Mouse (Mus musculus): ENCODE measurements around the gene D630045J12Rik. TPM values are rescaled to one million over a fixed set of nuclear protein-coding genes. Genes with fewer than 3 reads are reported as not detected.

The D630045J12Rik gene
- polyA plus RNA-seq, 1 experiment from 2014 or later = 0.16 TPM

- Histone ChIP-seq H3K36me3 (ENCODE audit: inconsistent target) (no peaks in the 10 kb centered on the region), H3K4me3 (ENCODE audit: inconsistent target) (no peak overlapping the region), H3K27ac (no peak overlapping the region), H3K79me2 (ENCODE audit: inconsistent target) (no peaks in the 10 kb centered on the region)
- 96% methylated on average over 8 of the region's 8 CpGs for WGBS (ENCODE audit: missing documents)
Measured at GRCm38 (mm10) chr6:38186312-38186950, 67.4 kb downstream of the D630045J12Rik start.

GRCm38 (mm10) chr6:38184791-38185190 lies 69.0 kb downstream of the D630045J12Rik start:
- no peak overlapping the region for H3K4me3 ChIP-seq (ENCODE audit: inconsistent target)
- H3K36me3 ChIP-seq (ENCODE audit: inconsistent target) = no peaks in the 10 kb centered on the region
- no peak overlapping the region for H3K27ac ChIP-seq
- H3K79me2 ChIP-seq (ENCODE audit: inconsistent target) = no peaks in the 10 kb centered on the region
- WGBS (ENCODE audit: missing documents) = 93% methylated on average over 8 of the region's 8 CpGs

GRCm38 (mm10) chr6:38181756-38182318 lies 72.0 kb downstream of the D630045J12Rik start:
- H3K27ac ChIP-seq = no peak overlapping the region
- H3K36me3 ChIP-seq (ENCODE audit: inconsistent target) = no peaks in the 10 kb centered on the region
- 93% methylated on average over 4 of the region's 10 CpGs for WGBS (ENCODE audit: missing documents)
- H3K4me3 ChIP-seq (ENCODE audit: inconsistent target) = no peak overlapping the region
- no peaks in the 10 kb centered on the region for H3K79me2 ChIP-seq (ENCODE audit: inconsistent target)

GRCm38 (mm10) chr6:38180669-38181068 lies 73.1 kb downstream of the D630045J12Rik start:
- Histone ChIP-seq H3K36me3 (ENCODE audit: inconsistent target) (no peaks in the 10 kb centered on the region), H3K4me3 (ENCODE audit: inconsistent target) (no peak overlapping the region), H3K79me2 (ENCODE audit: inconsistent target) (no peaks in the 10 kb centered on the region), H3K27ac (no peak overlapping the region)
- WGBS (ENCODE audit: missing documents) = 85% methylated on average over 5 of the region's 5 CpGs

GRCm38 (mm10) chr6:38165385-38165784 lies 88.4 kb downstream of the D630045J12Rik start:
- Histone ChIP-seq H3K4me3 (ENCODE audit: inconsistent target) (no peak overlapping the region), H3K36me3 (ENCODE audit: inconsistent target) (no peaks in the 10 kb centered on the region), H3K79me2 (ENCODE audit: inconsistent target) (no peaks in the 10 kb centered on the region), H3K27ac (no peak overlapping the region)
- 82% methylated on average over 6 of the region's 6 CpGs for WGBS (ENCODE audit: missing documents)

DNA sequence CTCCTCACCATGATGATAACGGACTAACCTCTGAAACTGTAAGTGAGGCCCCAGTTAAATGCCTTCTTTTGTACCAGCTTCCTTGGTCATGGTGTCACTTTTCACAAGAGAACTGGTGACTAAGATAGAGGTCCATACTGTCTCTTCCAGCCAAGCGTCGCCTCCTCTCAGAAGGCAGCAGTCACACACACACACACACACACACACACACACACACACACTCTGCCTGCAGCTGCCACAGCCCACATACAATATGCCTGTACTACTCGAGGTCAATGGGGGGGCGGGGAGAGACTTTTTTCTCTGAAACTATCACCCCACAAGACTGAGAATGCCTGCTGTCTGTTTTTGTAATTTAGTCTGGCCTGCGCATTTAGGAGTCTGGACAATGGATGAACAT lies 89.1 kb downstream of the D630045J12Rik start:
- Histone ChIP-seq H3K79me2 (ENCODE audit: inconsistent target) (no peaks in the 10 kb centered on the region), H3K4me3 (ENCODE audit: inconsistent target) (no peak overlapping the region), H3K27ac (no peak overlapping the region), H3K36me3 (ENCODE audit: inconsistent target) (no peaks in the 10 kb centered on the region)
- 93% methylated on average over 6 of the region's 6 CpGs for WGBS (ENCODE audit: missing documents)

- Histone ChIP-seq H3K79me2 (ENCODE audit: inconsistent target) (no peaks in the 10 kb centered on the region), H3K36me3 (ENCODE audit: inconsistent target) (no peaks in the 10 kb centered on the region)
- WGBS (ENCODE audit: missing documents) = 94% methylated on average over 14 of the region's 14 CpGs
Measured at GRCm38 (mm10) chr6:38162825-38163504, 90.8 kb downstream of the D630045J12Rik start.

DNA sequence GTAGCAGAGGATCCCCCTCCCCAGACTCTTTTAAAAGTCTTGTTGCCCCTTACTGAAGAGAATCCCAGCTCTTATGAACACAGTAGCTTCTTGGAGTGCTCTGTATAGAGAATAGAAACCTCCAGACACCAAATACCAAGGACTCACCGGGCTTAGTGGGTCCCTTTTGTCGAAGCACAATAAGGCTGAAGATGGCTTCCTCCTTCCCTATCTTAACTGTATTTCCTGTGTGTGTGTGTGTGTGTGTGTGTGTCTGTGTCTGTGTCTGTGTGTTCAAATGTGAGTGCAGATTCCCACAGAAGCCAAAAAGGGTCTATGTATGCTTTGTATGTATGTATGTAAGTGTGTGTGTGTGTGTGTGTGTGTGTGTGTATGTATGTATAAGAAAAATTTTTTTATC lies 93.3 kb downstream of the D630045J12Rik start:
- no peak overlapping the region for H3K27ac ChIP-seq
- 75% methylated on average over 2 of the region's 2 CpGs for WGBS (ENCODE audit: missing documents)
- no peak overlapping the region for H3K4me3 ChIP-seq (ENCODE audit: inconsistent target)
- no peaks in the 10 kb centered on the region for H3K79me2 ChIP-seq (ENCODE audit: inconsistent target)
- H3K36me3 ChIP-seq (ENCODE audit: inconsistent target) = no peaks in the 10 kb centered on the region

More at GRCm38 (mm10) chr6:38162825-38163504, 90.8 kb downstream of the D630045J12Rik start:
- Histone ChIP-seq H3K27ac (no peak overlapping the region), H3K4me3 (ENCODE audit: inconsistent target) (no peak overlapping the region)

GRCm38 (mm10) chr6:38160102-38160501 lies 93.7 kb downstream of the D630045J12Rik start:
- H3K79me2 ChIP-seq (ENCODE audit: inconsistent target) = no peaks in the 10 kb centered on the region
- no peak overlapping the region for H3K4me3 ChIP-seq (ENCODE audit: inconsistent target)
- no peak overlapping the region for H3K27ac ChIP-seq
- no peaks in the 10 kb centered on the region for H3K36me3 ChIP-seq (ENCODE audit: inconsistent target)
- 25% methylated on average over 3 of the region's 3 CpGs for WGBS (ENCODE audit: missing documents)

DNA sequence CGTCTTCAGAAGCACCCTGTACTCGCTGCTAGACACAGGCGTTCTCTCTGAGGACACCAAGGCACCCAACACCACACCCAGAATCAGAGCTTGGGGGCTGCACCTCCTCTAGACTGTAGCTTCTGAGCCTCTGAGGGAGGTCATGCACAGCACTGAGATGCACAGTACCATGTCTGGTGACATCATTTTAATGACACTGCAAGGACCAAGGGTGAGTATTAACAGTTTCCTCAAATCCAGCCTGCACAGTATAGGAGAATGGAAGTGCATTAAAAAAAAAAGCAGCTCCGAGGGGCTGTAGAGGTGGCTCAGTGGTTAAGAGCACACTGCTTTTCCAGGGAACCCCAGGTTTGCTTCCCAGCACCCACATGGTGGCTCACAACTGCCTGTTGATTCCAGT lies 94.2 kb downstream of the D630045J12Rik start:
- no peak overlapping the region for H3K4me3 ChIP-seq (ENCODE audit: inconsistent target)
- no peaks in the 10 kb centered on the region for H3K36me3 ChIP-seq (ENCODE audit: inconsistent target)
- H3K79me2 ChIP-seq (ENCODE audit: inconsistent target) = no peaks in the 10 kb centered on the region
- no peak overlapping the region for H3K27ac ChIP-seq
- WGBS (ENCODE audit: missing documents) = 82% methylated on average over 4 of the region's 4 CpGs

GRCm38 (mm10) chr6:38157925-38158324 lies 95.9 kb downstream of the D630045J12Rik start:
- H3K79me2 ChIP-seq (ENCODE audit: inconsistent target) = no peaks in the 10 kb centered on the region
- H3K4me3 ChIP-seq (ENCODE audit: inconsistent target) = no peak overlapping the region
- 95% methylated on average over 16 of the region's 16 CpGs for WGBS (ENCODE audit: missing documents)
- no peak overlapping the region for H3K27ac ChIP-seq
- H3K36me3 ChIP-seq (ENCODE audit: inconsistent target) = no peaks in the 10 kb centered on the region

GRCm38 (mm10) chr6:38156204-38156603 lies 97.6 kb downstream of the D630045J12Rik start:
- Histone ChIP-seq H3K27ac (no peak overlapping the region), H3K36me3 (ENCODE audit: inconsistent target) (no peaks in the 10 kb centered on the region), H3K4me3 (ENCODE audit: inconsistent target) (no peak overlapping the region), H3K79me2 (ENCODE audit: inconsistent target) (no peaks in the 10 kb centered on the region)
- WGBS (ENCODE audit: missing documents) = 92% methylated on average over 5 of the region's 5 CpGs

- no peak overlapping the region for H3K27ac ChIP-seq
- 97% methylated on average over 9 of the region's 11 CpGs for WGBS (ENCODE audit: missing documents)
- no peaks in the 10 kb centered on the region for H3K36me3 ChIP-seq (ENCODE audit: inconsistent target)
- H3K79me2 ChIP-seq (ENCODE audit: inconsistent target) = no peaks in the 10 kb centered on the region
- no peak overlapping the region for H3K4me3 ChIP-seq (ENCODE audit: inconsistent target)
Measured at GRCm38 (mm10) chr6:38152305-38152704, 101.5 kb downstream of the D630045J12Rik start.

DNA sequence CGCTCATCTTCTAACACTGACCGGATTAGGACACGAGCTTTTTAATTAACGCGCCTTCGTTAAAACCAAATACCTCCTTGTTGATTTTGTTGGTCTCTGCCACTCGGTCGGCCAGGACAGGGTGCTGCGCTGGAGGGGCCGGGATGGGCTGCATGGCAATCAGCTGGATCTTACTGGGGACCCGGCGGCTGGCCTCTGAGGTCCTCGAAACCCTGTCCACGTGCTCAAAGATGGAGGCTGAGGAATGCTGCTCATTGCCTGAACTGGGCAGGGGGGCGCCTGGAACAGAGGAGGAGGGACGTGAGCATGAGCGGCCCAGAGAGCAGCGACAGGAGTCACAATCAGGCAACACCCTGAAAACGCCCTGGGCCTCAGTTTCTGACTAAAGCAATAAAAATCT lies 104.3 kb downstream of the D630045J12Rik start:
- 94% methylated on average over 19 of the region's 19 CpGs for WGBS (ENCODE audit: missing documents)
- H3K4me3 ChIP-seq (ENCODE audit: inconsistent target) = no peak overlapping the region
- H3K27ac ChIP-seq = no peak overlapping the region
- H3K36me3 ChIP-seq (ENCODE audit: inconsistent target) = no peaks in the 10 kb centered on the region
- no peaks in the 10 kb centered on the region for H3K79me2 ChIP-seq (ENCODE audit: inconsistent target)

- Histone ChIP-seq H3K4me3 (ENCODE audit: inconsistent target) (no peak overlapping the region), H3K27ac (no peak overlapping the region), H3K36me3 (ENCODE audit: inconsistent target) (no peaks in the 10 kb centered on the region), H3K79me2 (ENCODE audit: inconsistent target) (no peaks in the 10 kb centered on the region)
- WGBS (ENCODE audit: missing documents) = 86% methylated on average over 10 of the region's 10 CpGs
Measured at GRCm38 (mm10) chr6:38148626-38149025, 105.2 kb downstream of the D630045J12Rik start.
